Mouse (Mus musculus) olfactory bulb, adult 2 months (tissue): ENCODE results near the gene Tpst1.

Experiments used
- CTCF ChIP-seq: fragments of 200-500 bp; IDR thresholded peaks from 2 replicates; pipeline ENCODE4 v1.5.1; 2012; ENCODE audit warnings: low read depth, mild to moderate bottlenecking, low read length, moderate library complexity; ENCODE audit not compliant: insufficient read depth
- POLR2A ChIP-seq: fragments of 200-500 bp; IDR thresholded peaks from 2 replicates; pipeline ENCODE4 v1.6.1; 2012; ENCODE audit warnings: mild to moderate bottlenecking, low read depth, low read length, moderate library complexity; ENCODE audit not compliant: insufficient read depth

DNA sequence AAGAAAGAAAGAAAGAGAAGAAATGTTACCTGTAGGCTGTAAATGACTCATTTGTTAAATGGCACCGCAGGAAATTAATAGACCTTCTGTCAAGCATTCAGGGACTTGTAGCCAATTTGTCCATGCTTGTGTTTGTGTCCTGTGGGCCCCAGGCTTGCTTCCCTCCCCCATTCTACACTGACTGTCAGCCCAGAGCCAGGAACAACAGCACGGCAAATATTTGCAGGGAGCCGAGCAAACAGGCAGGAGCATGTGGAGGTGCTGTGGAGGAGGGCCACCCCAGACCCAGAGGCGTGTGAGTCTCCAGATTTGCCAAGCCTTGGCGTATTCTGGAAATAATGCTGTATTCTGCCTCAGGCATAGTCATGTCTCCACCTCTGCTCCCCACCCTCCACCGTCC lies 1.4 kb downstream of the Tpst1 start:
- no peak for TF ChIP-seq CTCF
- no peak for TF ChIP-seq POLR2A
